Mouse (Mus musculus): ENCODE measurements around the gene Urb2. TPM values are rescaled to one million over a fixed set of nuclear protein-coding genes. Genes with fewer than 3 reads are reported as not detected.
A peak's percentile ranks its signal among the peaks of the same experiment; 100 is the strongest.

Gene Urb2
- total RNA-seq, 2 experiments from 2014 or later = 6.3 TPM

- no peak for DNase-seq
- intact Hi-C loops (cut with DNase I) = no loop called here
These were observed 49.3 kb downstream of the Urb2 start for GRCm38 (mm10) chr8:124070363-124071324.

DNA sequence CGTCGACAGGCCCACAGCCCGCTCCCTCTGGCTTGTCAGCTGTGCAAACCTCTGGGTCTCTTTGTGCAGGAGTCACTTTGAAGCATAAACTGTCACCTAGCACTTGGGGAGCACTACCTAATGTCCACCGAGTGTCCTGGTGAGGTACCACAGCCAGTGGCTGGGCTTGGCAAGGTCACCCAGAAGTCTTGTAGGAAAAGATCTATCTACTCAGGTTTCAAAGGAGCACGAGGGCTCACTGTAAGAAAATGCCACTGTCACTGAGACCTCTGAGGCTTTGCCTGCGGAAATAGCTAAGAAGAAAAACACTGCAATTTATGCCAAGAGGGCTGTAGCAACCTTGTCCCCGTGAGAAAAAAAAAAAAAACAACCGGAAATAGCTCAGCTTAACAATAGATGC lies 54.7 kb downstream of the Urb2 start:
- intact Hi-C loops (cut with DNase I) = no loop called here
- no peak for DNase-seq

DNA sequence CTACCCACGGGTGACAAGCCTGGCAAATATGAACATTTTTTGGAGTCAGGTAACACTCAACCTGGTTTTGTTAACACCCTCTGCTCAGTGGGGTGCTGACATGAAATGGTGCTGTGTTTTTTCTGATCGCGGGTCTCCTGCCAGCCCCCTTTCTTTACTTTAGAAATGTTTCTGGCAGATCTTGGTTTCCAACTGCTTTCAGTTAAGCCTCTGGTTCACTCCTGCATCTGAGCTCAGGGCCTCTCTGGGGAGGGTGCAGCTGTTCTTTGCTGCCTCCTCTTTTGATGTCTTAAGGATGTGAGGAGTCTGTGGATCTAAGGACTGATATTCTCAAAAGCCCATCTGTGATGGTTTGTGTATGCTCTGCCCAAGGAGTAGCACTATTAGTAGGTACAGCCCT lies 55.1 kb downstream of the Urb2 start:
- DNase-seq = no peak
- intact Hi-C loops (cut with DNase I) = no loop called here

- intact Hi-C loops (cut with DNase I) = no loop called here
- DNase-seq = no peak
These were observed 56.1 kb downstream of the Urb2 start for GRCm38 (mm10) chr8:124077377-124077776.

DNA sequence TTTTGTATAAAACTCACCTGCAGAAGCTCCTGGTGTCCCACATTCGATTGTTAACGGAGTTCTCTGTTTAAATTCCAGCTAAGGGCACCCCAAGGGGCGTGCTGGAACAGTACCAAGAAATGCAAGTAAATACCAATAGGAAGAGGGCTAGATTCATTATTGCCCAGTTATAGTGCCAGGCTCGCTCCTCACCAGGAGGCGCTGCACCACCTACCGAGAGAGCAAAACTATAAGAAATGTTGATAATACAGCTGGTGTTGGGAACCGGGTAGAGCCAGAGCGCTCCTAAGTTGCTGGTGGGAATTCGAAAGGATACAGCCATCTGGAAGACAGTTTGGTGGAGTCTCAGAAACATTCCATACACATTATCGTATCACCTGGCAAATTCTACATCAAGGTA lies 56.7 kb downstream of the Urb2 start:
- intact Hi-C loops (cut with DNase I) = no loop called here

DNA sequence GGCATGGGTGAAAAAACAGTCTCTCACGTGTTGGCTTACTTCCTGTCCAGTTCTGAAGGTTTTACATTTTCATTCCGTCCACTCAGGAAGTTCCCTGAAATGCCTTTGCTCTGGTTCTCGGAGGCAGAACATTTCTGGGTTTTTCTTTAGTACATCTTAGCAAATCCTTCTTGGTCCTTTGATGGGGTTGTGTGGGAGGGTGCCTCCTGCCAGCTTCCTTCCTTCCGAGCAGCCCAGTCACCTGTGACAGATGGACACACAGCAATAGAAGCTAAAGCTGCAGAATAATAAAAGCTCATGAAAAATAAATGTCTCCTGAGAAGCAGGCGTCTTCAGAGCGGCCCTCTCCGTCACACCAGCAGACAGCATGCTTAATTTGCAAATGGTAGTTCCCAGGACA lies 57.7 kb downstream of the Urb2 start:
- intact Hi-C loops (cut with DNase I) = no loop called here
- no peak for DNase-seq

More for the DNA sequence above, 56.7 kb downstream of the Urb2 start:
- no peak for DNase-seq

DNA sequence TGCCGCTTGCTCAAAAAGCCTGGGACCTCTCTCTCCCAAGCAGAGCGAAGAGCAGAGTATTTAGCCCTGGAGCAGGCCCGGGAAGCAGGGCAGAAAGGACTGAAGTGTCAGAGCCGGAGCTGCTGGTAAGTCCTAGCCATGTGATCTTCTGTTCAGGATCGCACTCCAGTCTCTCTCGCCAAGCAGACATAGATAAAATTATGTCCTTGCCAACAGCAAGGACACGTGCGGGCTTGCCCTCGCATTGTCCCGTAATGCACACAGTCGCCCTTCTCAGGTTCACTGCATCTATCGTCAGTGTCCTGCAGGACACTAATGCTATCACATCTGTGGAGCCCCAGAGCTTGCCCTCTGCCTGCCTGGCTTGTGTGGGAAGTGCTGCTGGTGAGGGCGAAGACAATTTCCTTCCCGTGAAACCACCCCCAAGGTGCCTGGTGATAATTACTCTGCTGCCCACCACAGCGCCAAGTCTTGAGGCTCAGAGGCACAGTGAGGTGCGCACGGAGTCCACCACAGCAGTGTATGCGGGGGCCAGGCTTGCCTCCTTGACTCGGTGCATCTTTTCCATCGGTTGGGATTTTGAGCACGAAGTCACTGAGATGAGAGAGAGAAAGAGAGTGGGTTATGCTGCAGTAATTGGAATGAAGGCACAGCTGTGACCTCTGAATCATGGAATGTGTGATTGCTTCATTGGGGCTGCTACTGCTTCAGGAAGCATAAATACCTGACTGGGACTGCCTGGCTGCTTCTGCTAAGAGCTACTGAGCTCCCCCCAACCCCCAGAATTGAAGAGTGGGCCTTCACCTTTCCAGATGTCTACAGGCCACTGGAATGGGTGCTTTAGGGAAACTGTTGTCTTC lies 59.4 kb downstream of the Urb2 start:
- intact Hi-C loops (cut with DNase I) = no loop called here

DNA sequence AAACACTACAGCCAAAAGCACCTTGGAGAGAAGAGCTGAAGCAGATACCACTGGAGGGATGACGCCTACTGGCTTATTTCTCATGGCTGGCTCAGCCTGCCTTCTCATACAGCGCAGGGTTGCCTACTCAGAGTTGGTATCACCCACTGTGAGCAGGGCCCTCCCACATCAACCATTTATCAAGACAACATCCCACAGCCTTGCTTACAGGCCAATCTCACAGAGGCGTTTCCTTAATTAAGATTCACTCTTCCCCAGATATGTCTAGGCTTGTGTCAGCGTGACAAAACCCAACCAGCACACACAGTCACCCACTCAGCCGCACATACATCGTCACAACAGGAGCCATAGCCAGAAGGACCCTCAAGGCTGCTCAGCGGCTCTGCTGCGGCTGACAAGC lies 61.3 kb downstream of the Urb2 start:
- no peak for DNase-seq
- intact Hi-C loops (cut with DNase I) = no loop called here

More for the DNA sequence above, 59.4 kb downstream of the Urb2 start:
- peak in 1 of 2 experiments; percentile 13 for DNase-seq

DNA sequence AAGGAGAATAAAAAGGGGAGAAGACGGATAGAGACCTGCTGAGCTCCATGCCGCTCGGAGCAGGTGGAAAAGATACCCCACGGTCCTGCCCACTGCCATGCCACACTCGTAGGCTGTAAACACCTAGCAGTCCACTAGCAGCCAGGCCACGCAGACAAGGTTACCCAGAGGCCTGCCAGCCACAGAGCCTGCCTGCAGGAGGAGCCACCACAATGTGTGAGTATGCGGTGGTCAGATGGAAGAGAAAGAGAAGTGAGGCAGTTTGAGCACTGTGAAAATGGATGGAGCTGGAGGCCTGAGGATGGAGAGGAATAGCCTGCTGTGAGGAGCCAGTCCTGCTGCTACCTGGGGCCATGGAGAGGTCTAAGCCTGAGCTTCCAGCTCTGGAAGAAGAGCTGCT lies 62.3 kb downstream of the Urb2 start:
- intact Hi-C loops (cut with DNase I) = no loop called here
- no peak for DNase-seq

DNA sequence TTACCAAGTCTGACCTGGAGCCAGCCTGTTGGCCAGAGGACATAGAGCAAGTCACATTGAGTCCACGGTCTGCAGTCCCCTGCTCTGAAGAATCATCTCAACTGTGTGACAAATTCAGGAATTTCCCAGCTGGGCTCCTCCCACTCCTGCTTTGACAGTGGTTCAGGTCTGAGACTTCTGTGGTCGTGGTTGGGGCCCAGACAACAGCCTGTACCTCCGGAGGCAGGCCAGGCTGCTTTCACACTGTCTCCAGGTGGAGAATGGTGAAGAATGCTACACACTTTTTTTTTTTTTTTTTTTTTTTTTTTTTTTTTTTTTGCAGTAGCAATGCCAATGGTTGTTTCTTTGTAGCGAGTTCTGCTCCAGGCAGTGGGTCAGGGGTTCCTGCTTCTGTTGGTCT lies 64.4 kb downstream of the Urb2 start:
- DNase-seq = no peak

GRCm38 (mm10) chr8:124088092-124088613 lies 66.8 kb downstream of the Urb2 start:
- intact Hi-C loops (cut with DNase I) = no loop called here
- DNase-seq = no peak

More for the DNA sequence above, 64.4 kb downstream of the Urb2 start:
- intact Hi-C loops (cut with DNase I) = no loop called here

GRCm38 (mm10) chr8:124089016-124089415 lies 67.7 kb downstream of the Urb2 start:
- no peak for DNase-seq
- intact Hi-C loops (cut with DNase I) = no loop called here

DNA sequence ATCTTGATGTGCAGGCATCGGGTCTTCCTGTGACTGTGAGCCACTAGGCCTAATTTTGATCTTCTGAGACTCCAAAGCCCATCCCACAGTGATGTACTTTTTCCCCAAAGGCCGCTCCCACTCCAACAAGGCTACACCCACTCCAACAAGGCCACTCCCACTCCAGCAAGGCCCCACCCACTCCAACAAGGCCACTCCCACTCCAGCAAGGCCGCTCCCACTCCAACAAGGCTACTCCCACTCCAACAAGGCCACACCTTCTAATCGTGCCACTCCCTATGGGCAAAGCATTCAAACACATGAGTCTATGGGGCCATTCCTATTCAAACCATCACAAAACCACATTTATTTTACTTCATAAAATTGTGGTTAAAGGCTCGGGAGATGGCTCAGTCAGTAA lies 69.2 kb downstream of the Urb2 start:
- intact Hi-C loops (cut with DNase I) = no loop called here
- no peak for DNase-seq

Small RNA genes within 50 kb of the gene (microRNA-seq; reads per million reads assigned to microRNA genes)
- gene Mir1967 (ENCODE audit: borderline number of aligned reads in 2 of 2) = 0 reads per million in 2 experiments

Other genes starting within 250 kb of the Urb2 start
- gene Rab4a, start 215.5 kb upstream of the Urb2 start, total RNA-seq (2021) = 1 to 10 TPM; 7.3 to 7.9 TPM
- 1 to 10 TPM; 1.3 to 1.6 TPM for gene Ccsap, start 161.3 kb upstream of the Urb2 start, total RNA-seq (2021)
- gene Acta1, start 126.8 kb upstream of the Urb2 start, total RNA-seq (2021) = 100 to 1,000 TPM; 656 to 855 TPM
- gene Nup133, start 72.2 kb upstream of the Urb2 start, total RNA-seq (2021) = 10 to 100 TPM; 11.2 TPM
- gene Abcb10, start 38.4 kb upstream of the Urb2 start, total RNA-seq (2021) = 10 to 100 TPM; 43.2 to 52.8 TPM
- gene Taf5l, start 111 bp upstream of the Urb2 start, total RNA-seq (2021) = 10 to 100 TPM; 13.8 to 14.0 TPM
- gene Galnt2, start 209.9 kb downstream of the Urb2 start, total RNA-seq (2021) = 10 to 100 TPM; 32.1 to 34.2 TPM

Measured in heart, postnatal 36 days (tissue).